Mouse (Mus musculus): ENCODE data around the gene Pgghg. TPM values are rescaled to one million over a fixed set of nuclear protein-coding genes. Genes with fewer than 3 reads are reported as not detected.

The Pgghg gene
- total RNA-seq, 2 experiments from 2014 or later: 4.4 to 4.9 TPM

DNA sequence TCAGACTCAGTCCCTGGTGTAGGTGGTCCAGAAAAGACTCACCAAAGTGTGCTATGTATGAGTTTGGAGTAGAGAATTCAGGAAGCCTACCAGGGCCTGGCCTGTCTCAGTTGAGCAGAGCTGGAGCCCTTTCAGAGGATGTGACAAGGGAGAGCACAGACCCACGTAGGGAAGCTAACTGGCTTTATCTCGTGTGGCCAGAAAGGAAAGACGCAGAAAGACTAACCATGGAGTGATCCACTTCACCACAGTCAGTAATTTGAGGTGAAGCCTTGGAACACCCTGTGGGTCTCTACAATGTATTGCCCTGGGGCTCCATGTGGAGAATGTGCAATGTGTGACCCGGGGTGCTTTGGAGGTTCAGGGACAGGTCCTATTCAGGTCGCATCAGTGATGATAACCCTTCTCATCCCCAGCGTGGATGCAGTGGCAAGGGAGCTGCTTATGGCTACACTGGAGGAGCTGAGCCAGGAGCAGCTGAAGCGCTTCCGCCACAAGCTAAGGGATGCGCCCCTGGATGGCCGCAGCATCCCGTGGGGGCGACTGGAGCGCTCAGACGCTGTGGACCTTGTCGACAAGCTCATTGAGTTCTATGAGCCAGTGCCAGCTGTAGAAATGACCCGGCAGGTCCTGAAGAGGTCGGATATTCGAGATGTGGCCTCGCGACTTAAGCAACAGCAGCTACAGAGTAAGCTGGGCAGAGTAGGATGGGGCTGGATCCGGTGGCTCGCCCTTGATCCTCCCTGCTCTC, 19.8 kb upstream of the Pgghg start:
- intact Hi-C loops (cut with DNase I): no loop called here
- DNase-seq: no peak

DNA sequence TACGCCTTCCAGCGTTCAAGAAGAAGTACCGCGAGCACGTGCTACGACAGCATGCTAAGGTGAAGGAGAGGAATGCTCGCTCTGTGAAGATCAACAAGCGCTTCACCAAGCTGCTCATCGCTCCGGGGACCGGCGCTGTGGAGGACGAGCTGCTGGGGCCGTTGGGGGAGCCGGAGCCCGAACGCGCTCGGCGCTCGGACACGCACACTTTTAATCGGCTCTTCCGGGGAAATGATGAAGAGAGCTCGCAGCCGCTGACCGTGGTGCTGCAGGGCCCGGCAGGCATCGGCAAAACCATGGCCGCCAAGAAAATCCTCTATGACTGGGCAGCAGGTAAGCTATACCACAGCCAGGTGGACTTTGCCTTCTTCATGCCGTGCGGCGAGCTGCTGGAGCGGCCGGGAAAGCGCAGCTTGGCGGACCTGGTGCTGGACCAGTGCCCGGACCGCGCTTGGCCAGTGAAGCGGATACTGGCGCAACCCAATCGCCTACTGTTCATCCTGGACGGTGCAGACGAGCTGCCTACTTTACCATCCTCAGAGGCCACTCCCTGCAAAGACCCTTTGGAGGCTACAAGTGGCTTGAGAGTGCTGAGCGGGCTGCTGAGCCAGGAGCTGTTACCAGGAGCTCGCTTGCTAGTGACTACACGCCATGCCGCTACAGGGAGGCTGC, 18.7 kb upstream of the Pgghg start:
- intact Hi-C loops (cut with DNase I): no loop called here
- DNase-seq: peak; percentile 60 to 68

DNA sequence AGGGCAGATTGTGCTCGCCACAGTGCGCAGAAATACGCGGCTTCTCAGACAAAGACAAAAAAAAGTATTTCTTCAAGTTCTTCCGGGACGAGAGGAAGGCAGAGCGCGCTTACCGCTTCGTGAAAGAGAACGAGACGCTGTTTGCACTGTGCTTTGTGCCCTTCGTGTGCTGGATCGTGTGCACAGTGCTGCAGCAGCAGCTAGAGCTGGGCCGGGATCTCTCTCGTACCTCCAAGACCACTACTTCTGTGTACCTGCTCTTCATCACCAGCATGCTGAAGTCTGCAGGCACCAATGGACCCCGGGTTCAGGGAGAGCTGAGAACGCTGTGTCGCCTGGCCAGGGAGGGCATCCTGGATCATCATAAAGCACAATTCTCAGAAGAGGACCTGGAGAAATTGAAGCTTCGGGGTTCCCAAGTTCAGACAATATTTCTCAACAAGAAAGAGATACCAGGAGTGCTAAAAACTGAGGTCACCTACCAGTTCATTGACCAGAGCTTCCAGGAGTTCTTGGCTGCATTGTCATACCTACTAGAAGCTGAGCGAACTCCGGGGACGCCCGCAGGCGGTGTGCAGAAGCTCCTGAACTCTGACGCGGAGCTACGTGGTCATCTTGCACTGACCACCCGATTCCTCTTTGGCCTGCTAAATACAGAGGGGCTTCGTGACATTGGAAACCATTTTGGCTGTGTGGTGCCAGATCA, 18.0 kb upstream of the Pgghg start:
- intact Hi-C loops (cut with DNase I): no loop called here
- DNase-seq: no peak

DNA sequence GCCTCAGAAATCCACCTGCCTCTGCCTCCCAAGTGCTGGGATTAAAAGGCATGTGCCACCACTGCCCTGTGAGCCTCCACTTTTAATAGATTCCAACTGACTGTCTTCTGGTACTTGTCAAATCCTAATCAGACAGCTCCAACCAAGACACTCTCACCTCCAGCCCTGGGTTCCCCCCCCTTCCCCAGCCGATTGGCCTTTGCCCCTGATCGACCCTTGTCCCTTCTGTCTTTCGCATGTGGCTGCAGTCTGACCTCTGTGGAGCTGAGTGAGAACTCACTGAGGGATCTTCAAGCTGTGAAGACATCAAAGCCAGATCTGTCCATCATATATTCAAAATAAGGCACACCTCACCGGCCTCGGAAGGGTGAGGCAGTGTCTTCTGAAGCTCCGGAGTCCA, 14.0 kb upstream of the Pgghg start:
- intact Hi-C loops (cut with DNase I): no loop called here
- DNase-seq: no peak

DNA sequence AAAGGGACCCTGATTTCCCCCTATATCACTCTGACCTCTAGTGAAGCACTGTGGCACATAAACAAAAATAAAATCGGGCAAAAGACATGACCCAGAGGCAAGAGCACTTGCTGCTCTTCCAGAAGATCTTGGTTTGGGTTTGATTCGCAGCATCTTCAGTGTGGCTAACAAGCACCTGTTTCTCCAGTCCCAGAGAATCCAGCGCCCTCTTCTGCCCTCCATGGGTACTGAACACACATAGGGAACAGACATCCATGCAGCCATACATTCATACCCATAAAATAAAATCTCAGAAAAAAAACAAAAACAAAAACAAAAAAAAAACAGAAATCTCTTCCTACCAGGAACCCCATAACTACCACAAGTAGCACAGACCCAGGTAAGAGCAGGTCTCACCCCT, 2.8 kb upstream of the Pgghg start:
- no peak for DNase-seq
- intact Hi-C loops (cut with DNase I): no loop called here

DNA sequence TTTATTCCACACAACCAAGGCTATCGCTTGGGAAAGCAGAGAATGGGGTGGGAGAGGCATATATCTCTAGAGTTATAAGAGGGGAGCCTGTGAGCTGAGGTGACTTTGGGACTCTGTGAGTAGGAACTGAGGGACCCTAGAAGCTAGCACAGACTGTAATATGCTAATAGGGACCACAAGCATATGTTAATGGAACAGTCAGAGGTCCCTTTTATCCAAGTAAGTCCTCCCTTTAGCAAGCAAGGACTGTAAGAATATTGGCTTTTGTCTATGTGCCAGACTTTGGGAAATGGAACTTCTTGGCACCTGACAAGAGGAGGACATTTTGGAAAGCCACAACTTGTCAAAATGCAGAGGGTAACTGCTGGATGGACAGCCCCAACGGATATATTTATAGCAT, 2.3 kb upstream of the Pgghg start:
- intact Hi-C loops (cut with DNase I): no loop called here
- DNase-seq: no peak

DNA sequence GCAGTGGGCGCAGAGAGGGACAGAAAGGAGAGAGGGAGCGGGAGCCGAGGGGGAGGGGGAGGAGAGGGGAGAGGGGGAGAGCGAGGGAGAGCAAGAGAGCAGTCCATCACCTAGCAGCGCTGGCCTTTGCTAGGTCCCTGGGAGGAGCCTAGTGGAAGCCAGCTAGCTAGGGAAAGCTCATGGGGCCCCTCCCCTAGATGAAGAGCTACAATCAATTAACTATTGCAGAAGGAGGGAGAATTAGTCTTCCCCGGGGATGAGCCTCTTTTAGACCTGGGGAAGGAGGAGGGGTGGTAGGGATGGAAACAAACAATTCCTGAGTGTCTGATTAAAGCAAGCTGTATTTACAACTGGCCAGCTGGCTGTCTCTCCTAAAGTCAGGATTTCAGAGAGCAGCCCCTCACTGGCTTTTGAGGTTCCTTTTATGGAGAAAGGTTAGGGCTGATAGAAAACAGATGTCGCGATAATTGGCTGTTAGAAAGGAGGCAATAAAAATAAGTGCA, 1.5 kb upstream of the Pgghg start:
- DNase-seq: no peak
- intact Hi-C loops (cut with DNase I): loop anchor here (1.0 to 10.0 kb wide), 4 partner anchors 31 to 525 kb away; partner anchors contain the start of genes Cd151 and Cracr2b

DNA sequence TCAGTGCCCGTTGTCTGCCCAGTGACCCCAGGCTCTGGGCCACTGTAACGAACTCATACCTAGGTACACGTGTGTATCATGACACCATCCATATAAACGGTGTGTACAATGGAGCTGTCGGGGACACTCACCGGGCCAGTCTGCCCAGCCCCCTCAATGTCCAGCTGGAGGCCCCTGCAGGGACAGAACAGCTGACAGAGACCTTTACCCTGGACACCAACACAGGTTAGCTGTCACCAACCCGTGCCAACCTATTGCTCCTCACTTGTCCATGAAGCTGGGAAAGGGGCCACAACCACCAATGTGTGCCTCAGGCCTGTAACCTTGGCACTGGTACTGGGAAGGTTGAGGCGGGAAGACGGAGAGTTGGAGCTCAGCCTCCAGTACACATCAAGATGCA, 1.1 kb downstream of the Pgghg start:
- intact Hi-C loops (cut with DNase I): loop anchor here (10.0 kb wide), 1 partner anchor 522 kb away; the partner anchor contains the start of genes Cd151 and Cracr2b
- no peak for DNase-seq

DNA sequence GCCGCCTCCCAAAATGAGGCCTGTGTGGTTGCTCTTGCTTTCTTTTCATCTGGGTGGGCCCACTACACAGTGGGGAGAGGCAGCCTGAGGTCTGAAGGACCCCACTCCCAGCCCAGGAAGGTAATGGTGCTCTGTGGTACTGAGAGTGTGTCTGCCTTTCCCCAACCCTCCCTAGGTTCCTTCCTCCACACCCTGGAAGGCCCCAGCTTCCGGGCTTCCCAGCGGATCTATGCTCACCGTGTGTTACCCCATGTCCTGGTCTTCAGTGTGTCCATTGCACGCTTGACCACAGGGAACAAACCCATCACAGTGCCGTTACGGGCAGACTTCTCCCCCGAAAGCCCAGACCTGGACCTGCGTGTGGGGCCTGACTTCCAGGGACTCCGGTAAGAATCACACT, 1.6 kb downstream of the Pgghg start:
- intact Hi-C loops (cut with DNase I): loop anchor here (10.0 kb wide), 1 partner anchor 522 kb away; the partner anchor contains the start of genes Cd151 and Cracr2b

DNA sequence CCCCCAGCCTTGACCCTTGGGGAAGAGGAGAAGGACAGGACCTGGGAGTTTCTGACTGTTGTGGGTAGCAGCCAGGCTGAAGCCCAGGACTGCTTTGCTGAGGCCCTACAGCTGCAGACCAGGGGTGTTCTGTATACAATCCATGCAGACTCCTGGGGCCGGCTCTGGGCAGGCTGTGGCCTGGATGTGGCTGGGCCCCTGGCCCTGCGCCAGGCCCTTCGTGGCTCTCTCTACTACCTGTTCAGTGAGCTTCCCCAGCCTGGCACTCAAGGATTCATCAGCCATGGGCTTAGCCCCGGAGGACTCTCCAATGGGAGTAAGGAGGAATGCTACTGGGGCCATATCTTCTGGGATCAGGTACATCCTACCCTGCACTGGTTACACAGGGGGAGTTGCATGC, 2.2 kb downstream of the Pgghg start:
- no peak for DNase-seq
- intact Hi-C loops (cut with DNase I): loop anchor here (10.0 kb wide), 1 partner anchor 521 kb away; the partner anchor contains the start of genes Cd151 and Cracr2b

More for the DNA sequence above, 1.6 kb downstream of the Pgghg start:
- DNase-seq: no peak

DNA sequence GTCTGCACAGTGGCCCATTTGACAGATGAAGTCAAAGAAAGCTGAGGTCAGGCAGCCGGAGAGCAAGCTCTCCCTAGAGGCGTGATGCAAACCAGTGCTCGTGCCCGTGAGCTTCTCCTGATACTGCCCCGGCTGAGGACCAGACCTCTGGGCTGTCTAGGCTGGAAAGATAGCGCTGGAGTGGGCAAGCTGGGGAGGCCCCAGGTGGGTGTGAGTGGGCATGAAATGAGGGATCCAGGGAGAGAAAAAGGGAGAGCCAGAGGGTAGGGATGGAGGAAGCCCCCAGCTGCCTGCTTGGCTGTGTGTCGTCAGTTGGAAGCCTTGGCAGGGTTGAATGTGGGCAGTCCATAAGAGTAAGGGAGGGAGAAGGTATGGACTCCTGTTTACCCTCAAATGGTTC, 3.0 kb downstream of the Pgghg start:
- intact Hi-C loops (cut with DNase I): loop anchor here (10.0 kb wide), 1 partner anchor 521 kb away; the partner anchor contains the start of genes Cd151 and Cracr2b
- DNase-seq: no peak

DNA sequence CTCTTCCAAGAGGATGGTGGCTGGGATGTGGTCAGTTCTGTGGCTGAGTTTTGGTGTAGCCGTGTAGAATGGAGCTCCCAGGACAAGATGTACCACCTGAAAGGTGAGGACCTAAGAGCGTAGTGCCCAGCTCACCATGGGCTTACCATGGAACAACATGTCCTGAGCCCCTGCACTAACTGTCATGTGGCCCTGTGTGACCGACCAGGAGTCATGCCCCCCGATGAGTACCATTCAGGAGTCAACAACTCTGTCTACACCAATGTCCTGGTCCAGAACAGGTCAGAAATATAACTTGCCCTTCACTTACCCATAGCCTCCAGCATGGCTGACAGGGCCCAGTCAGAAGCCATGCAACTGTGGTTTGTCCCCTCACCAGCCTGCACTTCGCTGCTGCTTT, 4.1 kb downstream of the Pgghg start:
- intact Hi-C loops (cut with DNase I): loop anchor here (10.0 kb wide), 1 partner anchor 520 kb away; the partner anchor contains the start of genes Cd151 and Cracr2b
- no peak for DNase-seq

DNA sequence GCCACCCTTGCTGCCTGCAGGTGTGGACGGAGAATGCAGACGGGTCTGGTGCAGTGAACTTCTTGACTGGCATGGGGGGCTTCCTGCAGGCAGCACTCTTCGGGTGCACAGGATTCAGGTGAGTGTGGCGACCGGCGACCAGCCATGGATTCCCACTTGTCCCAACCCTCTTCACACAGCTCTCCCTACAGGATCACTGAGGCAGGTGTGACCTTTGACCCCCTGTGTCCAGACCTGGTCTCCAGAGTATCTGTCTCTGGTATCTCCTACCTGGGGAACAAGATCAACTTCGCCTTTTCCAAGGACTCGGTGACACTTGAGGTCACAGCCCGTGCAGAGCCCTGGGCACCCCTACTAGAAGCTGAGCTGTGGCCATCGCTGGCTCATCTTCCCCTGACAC, 5.1 kb downstream of the Pgghg start:
- no peak for DNase-seq
- intact Hi-C loops (cut with DNase I): loop anchor here (10.0 kb wide), 1 partner anchor 518 kb away; the partner anchor contains the start of genes Cd151 and Cracr2b

DNA sequence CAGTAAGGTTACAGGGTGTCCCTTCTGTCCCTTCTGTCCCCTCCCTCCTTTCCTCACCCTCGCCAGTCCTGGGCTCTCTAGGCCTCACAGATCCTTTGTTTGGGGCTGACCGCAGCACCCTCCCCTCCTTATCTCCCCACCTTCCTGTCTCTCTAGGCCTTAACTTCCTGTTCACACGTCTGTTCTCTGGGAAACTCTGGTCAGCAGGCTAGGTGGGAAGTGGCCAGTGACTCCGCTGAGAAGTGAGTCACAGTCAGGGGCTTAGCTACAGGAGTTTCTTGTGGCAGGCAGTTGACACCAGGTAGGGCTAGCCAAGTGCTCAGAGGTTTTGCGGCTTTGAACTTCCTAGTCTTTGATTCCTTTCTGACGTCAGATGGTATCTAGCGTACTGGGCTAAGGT, 5.8 kb downstream of the Pgghg start:
- DNase-seq: no peak
- intact Hi-C loops (cut with DNase I): loop anchor here (10.0 kb wide), 1 partner anchor 518 kb away; the partner anchor contains the start of genes Cd151 and Cracr2b

DNA sequence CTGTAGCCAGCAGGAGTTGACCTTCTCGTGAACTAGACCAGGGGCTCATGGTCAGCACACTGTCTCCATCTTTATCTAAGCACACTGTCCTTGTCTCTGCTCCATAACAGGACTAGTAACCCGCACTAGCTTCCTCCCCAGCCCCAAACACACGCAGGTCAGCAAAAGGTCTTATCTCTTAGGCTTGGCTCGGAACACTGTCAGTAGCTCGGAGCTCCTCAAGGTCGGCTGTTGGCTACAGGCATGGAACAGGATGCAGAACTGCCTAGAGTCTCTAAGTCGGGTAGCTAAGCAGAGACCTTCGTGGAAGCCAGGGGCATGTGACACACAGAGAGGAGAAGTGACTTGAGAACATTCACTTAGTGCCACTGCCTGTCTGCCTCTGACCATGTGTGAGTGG, 7.0 kb downstream of the Pgghg start:
- intact Hi-C loops (cut with DNase I): loop anchor here (10.0 kb wide), 1 partner anchor 517 kb away; the partner anchor contains the start of genes Cd151 and Cracr2b
- no peak for DNase-seq

DNA sequence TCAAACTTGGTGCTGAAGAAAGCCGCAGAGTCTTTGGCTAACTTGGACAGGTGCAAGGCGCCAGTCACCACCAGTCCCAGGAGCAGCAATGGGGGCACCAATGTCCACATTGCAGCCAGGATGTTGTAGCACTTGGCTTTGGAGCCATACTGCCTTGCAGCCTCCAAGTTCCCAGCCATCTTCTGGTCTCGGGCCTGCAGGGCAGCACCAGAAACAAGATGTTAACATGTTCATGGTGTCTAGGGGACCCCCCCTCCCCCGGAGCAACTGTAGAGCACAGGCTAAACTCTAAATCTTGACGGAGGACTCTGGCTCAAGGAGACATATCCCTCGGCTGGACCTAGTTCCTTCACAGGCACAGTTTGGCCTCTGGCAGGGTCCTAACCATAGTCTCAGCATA, 8.1 kb downstream of the Pgghg start:
- intact Hi-C loops (cut with DNase I): loop anchor here (10.0 kb wide), 1 partner anchor 516 kb away; the partner anchor contains the start of genes Cd151 and Cracr2b
- no peak for DNase-seq

DNA sequence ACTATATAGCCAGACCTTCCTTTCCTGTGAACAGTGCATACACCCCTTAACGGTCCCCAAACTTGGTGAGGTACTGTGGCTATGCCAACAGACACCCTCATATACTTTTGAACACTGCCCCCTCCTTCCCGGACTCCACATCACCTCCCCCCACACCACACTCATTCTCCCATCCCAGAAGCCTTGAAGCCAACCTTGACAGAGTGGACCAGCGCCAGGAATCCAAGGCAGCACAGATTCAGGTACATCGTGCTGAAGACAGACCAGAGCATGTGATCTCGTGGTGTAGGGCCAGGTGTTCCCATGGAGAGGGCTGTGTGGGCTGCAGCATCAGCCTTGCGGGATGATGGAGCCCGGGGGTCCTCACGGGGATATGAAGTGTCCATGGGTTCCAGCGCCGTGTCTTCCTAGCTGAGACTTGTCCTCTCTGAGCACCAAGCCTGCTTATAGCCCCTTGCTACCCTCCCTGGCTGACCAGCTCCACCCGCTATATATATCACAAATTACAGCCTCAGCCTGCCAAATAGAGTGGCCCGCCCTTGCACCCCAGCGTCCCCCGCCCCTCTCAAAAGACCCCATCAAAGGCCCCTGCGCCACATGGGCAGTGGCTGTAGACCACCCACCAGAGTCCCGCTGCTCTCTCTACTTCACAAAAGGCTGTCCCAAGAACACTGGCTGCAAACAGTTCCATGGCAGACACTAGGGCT, 8.8 kb downstream of the Pgghg start, which contains the start of gene Ifitm5:
Gene Ifitm5, minus strand, starts transcription at position 468 of the 707 bp plus-strand sequence.
- no peak for DNase-seq
- intact Hi-C loops (cut with DNase I): loop anchor here (10.0 kb wide), 1 partner anchor 515 kb away; the partner anchor contains the start of genes Cd151 and Cracr2b

DNA sequence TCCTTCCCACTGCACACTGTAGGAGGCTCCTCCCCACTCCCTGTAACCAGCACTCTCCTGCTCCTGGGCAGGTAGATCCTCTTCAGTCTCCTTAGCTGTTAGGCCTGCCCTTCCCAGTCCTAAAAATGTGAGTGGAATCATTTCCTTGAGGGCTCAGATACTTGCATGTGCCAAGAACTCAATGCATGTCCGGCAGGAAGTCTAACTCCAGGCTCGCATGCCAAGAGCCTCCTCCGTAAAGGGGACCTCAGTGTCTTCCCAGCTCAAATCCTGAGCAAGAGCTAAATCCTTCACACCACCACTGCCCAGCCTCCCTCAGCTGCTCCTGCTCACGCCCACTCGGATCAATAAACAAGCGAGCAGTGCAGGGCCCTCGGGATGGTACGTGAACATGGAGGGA, 9.9 kb downstream of the Pgghg start:
- intact Hi-C loops (cut with DNase I): no loop called here

DNA sequence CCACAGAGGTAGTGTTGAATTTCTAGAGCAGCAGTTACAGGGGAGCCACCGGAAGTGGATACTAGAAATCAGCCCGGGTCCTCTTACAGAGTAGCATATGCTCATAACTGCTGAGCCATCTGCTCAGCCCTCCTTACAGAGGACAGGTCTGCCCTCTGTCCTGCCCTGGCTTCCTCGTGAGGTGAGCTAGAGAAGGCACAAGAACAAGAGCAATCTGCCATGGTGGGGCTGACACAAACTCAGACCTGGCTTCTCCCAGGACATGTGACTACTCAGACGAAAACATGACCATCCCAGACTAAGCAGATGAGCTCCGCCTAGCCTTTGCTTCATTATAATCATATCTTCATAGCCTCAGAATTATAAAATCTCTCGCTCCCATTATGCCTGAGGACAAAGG, 10.6 kb downstream of the Pgghg start:
- intact Hi-C loops (cut with DNase I): no loop called here
- no peak for DNase-seq

More for the DNA sequence above, 9.9 kb downstream of the Pgghg start:
- DNase-seq: peak in 1 of 2 experiments; percentile 48

DNA sequence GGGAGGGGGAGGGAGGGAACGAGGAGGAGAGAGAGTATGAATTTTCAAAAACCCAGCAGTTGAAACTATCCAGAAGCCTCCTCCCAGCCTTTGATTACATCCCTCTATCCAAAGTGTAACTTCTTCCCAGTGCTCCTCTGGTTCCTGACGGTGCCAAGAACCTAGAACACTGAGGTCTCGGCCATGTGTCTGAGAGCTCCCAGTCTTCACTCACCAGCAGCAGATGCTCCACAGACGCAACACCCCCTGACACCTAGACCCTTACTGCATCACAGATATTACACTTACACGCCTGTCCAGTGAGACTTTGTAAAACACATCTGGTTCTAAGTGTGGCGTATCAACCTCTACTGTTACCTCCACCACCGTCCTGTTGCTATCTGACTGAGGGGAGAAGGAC, 11.2 kb downstream of the Pgghg start:
- no peak for DNase-seq
- intact Hi-C loops (cut with DNase I): no loop called here
